Mouse (Mus musculus): Measurements from ENCODE around the gene Sap30.

GRCm38 (mm10) chr8:57489896-57490295 is 2.2 kb upstream of the Sap30 start:
- no peak for TF ChIP-seq CTCF (IDR thresholded peaks at IDR 0.05; ENCODE audit: low read depth, low read length)
- TF ChIP-seq POLR2A (IDR thresholded peaks at IDR 0.05; ENCODE audit: borderline replicate concordance, low read depth, low read length): no peak

All from bone marrow macrophage, adult 2 months (primary cell).